Mouse (Mus musculus): ENCODE measurements around the gene Cnr1.

- no peak for TF ChIP-seq CTCF (IDR thresholded peaks at IDR 0.05)
- TF ChIP-seq POLR2A (IDR thresholded peaks at IDR 0.05; ENCODE audit: insufficient read depth, low read depth, low read length) = no peak
Measured at GRCm38 (mm10) chr4:33901659-33902058, 22.7 kb upstream of the Cnr1 start.

Data from heart, adult 2 months (tissue).